Mouse (Mus musculus) lung, embryonic 15.5 days (tissue): ENCODE measurements at regions not wholly inside any gene's neighbourhood (a gene's known extent, or its start where the extent isn't known, plus 50 kb on each side); places are given as distances from the start of the nearest gene placed in this dataset.

Experiments used
- ATAC-seq: fragments of 200-750 bp; cut with Nextera tagmentation; 2 replicates; pipeline ENCODE4 v1.8.0; 2017; ENCODE audit warnings: moderate number of reproducible peaks, borderline replicate concordance; ENCODE audit not compliant: low FRiP score, low TSS enrichment; ENCODE audit errors: extremely low read depth
- H3K27ac ChIP-seq: fragments of 300-500 bp; sonication (generic); 2 replicates; pipeline ENCODE4 v1.5.1; 2015; ENCODE audit warnings: moderate library complexity, mild to moderate bottlenecking, inconsistent platforms
- H3K27me3 ChIP-seq: fragments of 300-500 bp; sonication (generic); 2 replicates; pipeline ENCODE4 v1.6.1; 2015; ENCODE audit warnings: inconsistent platforms
- H3K36me3 ChIP-seq: fragments of 300-500 bp; sonication (generic); 2 replicates; pipeline ENCODE4 v1.6.1; 2015; ENCODE audit warnings: inconsistent platforms
- H3K4me1 ChIP-seq: fragments of 300-500 bp; sonication (generic); 2 replicates; pipeline ENCODE4 v1.6.1; 2015; ENCODE audit warnings: inconsistent platforms
- H3K4me2 ChIP-seq: fragments of 300-500 bp; sonication (generic); 2 replicates; pipeline ENCODE4 v1.6.1; 2015; ENCODE audit warnings: inconsistent platforms, mild to moderate bottlenecking, moderate library complexity
- H3K4me3 ChIP-seq: fragments of 300-500 bp; sonication (generic); 2 replicates; pipeline ENCODE4 v1.5.1; 2015; ENCODE audit warnings: mild to moderate bottlenecking, inconsistent platforms
- H3K9ac ChIP-seq: fragments of 300-500 bp; sonication (generic); 2 replicates; pipeline ENCODE4 v1.6.1; 2015; ENCODE audit warnings: inconsistent platforms
- H3K9me3 ChIP-seq: fragments of 300-500 bp; sonication (generic); 2 replicates; pipeline ENCODE4 v1.6.1; 2016; ENCODE audit warnings: inconsistent platforms
- WGBS: fragments of 180-500 bp; shearing (Covaris S2); methylation state at CpG from one replicate; pipeline ENCODE4 v1.1.7; 2015; 5-methylcytosine and 5-hydroxymethylcytosine counted together

GRCm38 (mm10) chr2:59406976-59407375, 77.5 kb upstream of the Dapl1 start:
- Histone ChIP-seq H3K27me3 (no peaks in the 10 kb centered on the region), H3K4me3 (no peak overlapping the region), H3K9ac (no peak overlapping the region), H3K9me3 (0 out of 2 replicates have a peak, but pooled peaks cover 2% of the 10 kb centered on the region), H3K4me2 (no peak overlapping the region), H3K36me3 (no peaks in the 10 kb centered on the region), H3K27ac (no peak overlapping the region), H3K4me1 (no peaks in the 10 kb centered on the region)
- 76% methylated on average over 3 of the region's 3 CpGs for WGBS
- no peak for ATAC-seq

- Histone ChIP-seq H3K27ac (no peak overlapping the region), H3K4me1 (no peaks in the 10 kb centered on the region), H3K9me3 (0 out of 2 replicates have a peak, but pooled peaks cover 2% of the 10 kb centered on the region), H3K9ac (no peak overlapping the region), H3K36me3 (no peaks in the 10 kb centered on the region), H3K4me3 (no peak overlapping the region), H3K27me3 (no peaks in the 10 kb centered on the region), H3K4me2 (no peak overlapping the region)
- no peak for ATAC-seq
- WGBS = 55% methylated on average over 13 of the region's 13 CpGs
These were observed 76.9 kb upstream of the Dapl1 start for GRCm38 (mm10) chr2:59407512-59407988.

GRCm38 (mm10) chr2:59408040-59408587, 76.3 kb upstream of the Dapl1 start:
- no peak overlapping the region for H3K27ac ChIP-seq
- H3K36me3 ChIP-seq = no peaks in the 10 kb centered on the region
- H3K4me3 ChIP-seq = no peak overlapping the region
- H3K4me2 ChIP-seq = no peak overlapping the region
- no peaks in the 10 kb centered on the region for H3K27me3 ChIP-seq
- 0 out of 2 replicates have a peak, but pooled peaks cover 2% of the 10 kb centered on the region for H3K9me3 ChIP-seq
- 57% methylated on average over 10 of the region's 10 CpGs for WGBS
- no peaks in the 10 kb centered on the region for H3K4me1 ChIP-seq
- ATAC-seq = no peak
- H3K9ac ChIP-seq = no peak overlapping the region

GRCm38 (mm10) chr2:59414612-59415011, 69.8 kb upstream of the Dapl1 start:
- Histone ChIP-seq H3K9me3 (0 out of 2 replicates have a peak, but pooled peaks cover 2% of the 10 kb centered on the region), H3K27ac (no peak overlapping the region), H3K4me3 (no peak overlapping the region), H3K27me3 (no peaks in the 10 kb centered on the region), H3K4me1 (0 out of 2 replicates have a peak, but pooled peaks cover 6% of the 10 kb centered on the region), H3K4me2 (no peak overlapping the region), H3K9ac (no peak overlapping the region), H3K36me3 (no peaks in the 10 kb centered on the region)
- 87% methylated on average over 9 of the region's 9 CpGs for WGBS
- ATAC-seq = no peak

- Histone ChIP-seq H3K9me3 (no peaks in the 10 kb centered on the region), H3K27ac (no peak overlapping the region), H3K36me3 (no peaks in the 10 kb centered on the region), H3K4me2 (no peak overlapping the region), H3K4me1 (0 out of 2 replicates have a peak, but pooled peaks cover 9% of the 10 kb centered on the region), H3K27me3 (no peaks in the 10 kb centered on the region), H3K4me3 (no peak overlapping the region), H3K9ac (no peak overlapping the region)
- no peak for ATAC-seq
- 53% methylated on average over 8 of the region's 8 CpGs for WGBS
These were observed 67.8 kb upstream of the Dapl1 start for GRCm38 (mm10) chr2:59416491-59417195.

GRCm38 (mm10) chr2:59417384-59417955, 67.0 kb upstream of the Dapl1 start:
- no peaks in the 10 kb centered on the region for H3K9me3 ChIP-seq
- WGBS = 61% methylated on average over 11 of the region's 11 CpGs
- no peaks in the 10 kb centered on the region for H3K27me3 ChIP-seq
- no peak overlapping the region for H3K27ac ChIP-seq
- H3K4me3 ChIP-seq = no peak overlapping the region
- no peaks in the 10 kb centered on the region for H3K36me3 ChIP-seq
- H3K4me2 ChIP-seq = no peak overlapping the region
- no peak for ATAC-seq
- H3K4me1 ChIP-seq = peaks cover 14% of the 10 kb centered on the region; the same call in 1 of the 2 replicates
- no peak overlapping the region for H3K9ac ChIP-seq

GRCm38 (mm10) chr2:59420496-59420895, 64.0 kb upstream of the Dapl1 start:
- Histone ChIP-seq H3K4me2 (no peak overlapping the region), H3K9ac (no peak overlapping the region), H3K27me3 (no peaks in the 10 kb centered on the region), H3K4me1 (peaks cover 26% of the 10 kb centered on the region), H3K4me3 (no peak overlapping the region), H3K27ac (0 out of 2 replicates have a peak overlapping the region, but pooled peaks have one; percentile 20), H3K36me3 (no peaks in the 10 kb centered on the region), H3K9me3 (no peaks in the 10 kb centered on the region)
- 0 out of 2 replicates have a peak, but pooled peaks have one; percentile 7 for ATAC-seq
- WGBS = 43% methylated on average over 5 of the region's 5 CpGs

- Histone ChIP-seq H3K9ac (no peak overlapping the region), H3K27ac (peak overlapping the region; percentile 68), H3K4me3 (no peak overlapping the region), H3K4me1 (peaks cover 19% of the 10 kb centered on the region), H3K4me2 (no peak overlapping the region), H3K36me3 (no peaks in the 10 kb centered on the region), H3K9me3 (no peaks in the 10 kb centered on the region), H3K27me3 (no peaks in the 10 kb centered on the region)
- ATAC-seq = no peak
- WGBS = 71% methylated on average over 10 of the region's 10 CpGs
These were observed 61.9 kb upstream of the Dapl1 start for GRCm38 (mm10) chr2:59422291-59423242.

GRCm38 (mm10) chr2:59424205-59424604, 60.2 kb upstream of the Dapl1 start:
- whole genome bisulfite sequencing = 33% methylated on average over 2 of the region's 2 CpGs

GRCm38 (mm10) chr2:59424729-59425128, 59.7 kb upstream of the Dapl1 start:
- Histone ChIP-seq H3K4me3 (no peak overlapping the region), H3K4me2 (no peak overlapping the region), H3K27ac (no peak overlapping the region), H3K36me3 (no peaks in the 10 kb centered on the region), H3K9me3 (no peaks in the 10 kb centered on the region), H3K9ac (no peak overlapping the region), H3K27me3 (no peaks in the 10 kb centered on the region), H3K4me1 (peaks cover 19% of the 10 kb centered on the region)
- 32% methylated on average over 5 of the region's 5 CpGs for WGBS
- ATAC-seq = no peak

More at GRCm38 (mm10) chr2:59424205-59424604, 60.2 kb upstream of the Dapl1 start:
- no peaks in the 10 kb centered on the region for H3K9me3 ChIP-seq
- no peaks in the 10 kb centered on the region for H3K27me3 ChIP-seq
- H3K27ac ChIP-seq = no peak overlapping the region
- ATAC-seq = no peak
- H3K4me3 ChIP-seq = no peak overlapping the region
- H3K4me1 ChIP-seq = peaks cover 19% of the 10 kb centered on the region
- H3K36me3 ChIP-seq = no peaks in the 10 kb centered on the region
- H3K4me2 ChIP-seq = no peak overlapping the region
- H3K9ac ChIP-seq = no peak overlapping the region

- ATAC-seq = no peak
- H3K27ac ChIP-seq = no peak overlapping the region
- no peak overlapping the region for H3K4me3 ChIP-seq
- H3K27me3 ChIP-seq = no peaks in the 10 kb centered on the region
- H3K4me1 ChIP-seq = peaks cover 19% of the 10 kb centered on the region
- no peaks in the 10 kb centered on the region for H3K36me3 ChIP-seq
- H3K9ac ChIP-seq = no peak overlapping the region
- H3K4me2 ChIP-seq = no peak overlapping the region
- no peaks in the 10 kb centered on the region for H3K9me3 ChIP-seq
- WGBS = 57% methylated on average over 4 of the region's 4 CpGs
These were observed 58.6 kb upstream of the Dapl1 start for GRCm38 (mm10) chr2:59425876-59426275.
